Mouse (Mus musculus) layer of hippocampus, postnatal 25 days (tissue): ENCODE data around the gene Fam208b. TPM values are rescaled to one million over a fixed set of nuclear protein-coding genes. Genes with fewer than 3 reads are reported as not detected.

Source experiments
- DNase-seq, 2 experiments: peaks; one replicate each; pipeline ENCODE4 v3.0.0; 2022; ENCODE audit warnings: mixed read lengths in 2 of 2, low spot score in 1 of 2; ENCODE audit errors: extremely low spot score in 1 of 2
- total RNA-seq, 2 experiments: library from RNA; stranded (reverse); gene quantifications; 2 replicates each; pipeline ENCODE4 v1.2.3; 2021

Fam208b gene
- 10 to 100 TPM; 22.3 to 29.4 TPM for total RNA-seq

GRCm38 (mm10) chr13:3610795-3611438 is at the start of gene Fam208b:
Fam208b (minus strand) TSS chr13:3611108.
- DNase-seq = peak; percentile 91 to 92

GRCm38 (mm10) chr13:3659163-3660160 is 48.6 kb upstream of the Fam208b start:
- no peak for DNase-seq

DNA sequence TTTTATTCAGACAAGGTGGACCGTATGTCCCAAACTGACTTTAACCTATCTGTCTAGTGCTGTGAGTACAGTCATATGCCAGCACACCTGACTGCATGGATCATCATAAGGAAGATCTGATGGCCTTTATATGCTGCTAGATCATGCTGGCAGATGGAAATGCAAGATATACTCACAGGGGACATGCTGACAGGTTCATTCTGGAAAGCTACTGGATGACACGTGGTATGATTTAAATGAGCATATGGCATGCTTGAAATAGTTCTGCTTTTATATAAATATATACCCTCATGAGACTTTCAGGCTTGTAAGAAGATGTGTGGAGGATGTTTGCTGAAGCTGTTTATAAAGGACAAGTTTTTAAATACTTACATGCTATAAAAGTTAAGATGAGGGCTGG is 43.5 kb upstream of the Fam208b start:
- DNase-seq = no peak

- DNase-seq = no peak
Observed at GRCm38 (mm10) chr13:3650569-3650968, 39.7 kb upstream of the Fam208b start.

GRCm38 (mm10) chr13:3646566-3646965 is 35.7 kb upstream of the Fam208b start:
- DNase-seq = no peak

DNA sequence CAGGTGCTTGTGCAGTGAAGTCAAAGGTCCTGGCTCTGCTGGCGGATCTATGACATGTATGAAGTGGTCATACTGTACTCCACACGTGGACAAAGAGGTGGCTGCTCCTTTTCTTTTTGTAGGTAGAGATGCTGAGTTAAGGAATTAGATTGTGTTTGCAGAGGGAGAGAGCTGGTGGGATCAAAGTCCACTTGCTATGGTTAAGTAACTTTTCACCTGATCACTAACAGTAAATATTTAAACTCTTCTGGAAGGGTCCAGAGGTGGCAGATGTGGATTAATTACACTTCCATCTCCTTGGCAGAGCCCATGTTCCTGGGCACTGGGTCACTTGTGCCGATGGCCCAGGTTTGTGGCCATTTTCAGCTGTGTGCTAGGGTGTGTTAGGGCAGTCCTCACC is 35.0 kb upstream of the Fam208b start:
- no peak for DNase-seq

DNA sequence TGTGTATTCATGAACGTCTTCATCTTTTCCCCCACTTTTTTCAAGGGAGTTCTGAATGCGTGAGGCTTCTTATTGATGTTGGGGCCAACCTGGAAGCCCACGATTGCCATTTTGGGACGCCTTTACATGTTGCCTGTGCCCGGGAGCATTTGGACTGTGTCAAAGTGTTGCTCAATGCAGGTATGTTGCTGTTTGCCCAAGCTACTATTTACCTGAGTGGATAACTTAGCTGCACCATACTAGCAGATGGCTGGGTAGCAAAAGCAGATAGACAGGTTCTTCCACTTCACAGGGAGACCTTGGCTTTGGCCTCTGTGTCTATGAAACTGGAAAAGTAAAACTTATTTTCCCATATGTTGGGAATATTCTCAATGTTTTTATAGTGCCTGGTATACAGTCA is 34.0 kb upstream of the Fam208b start:
- no peak for DNase-seq

DNA sequence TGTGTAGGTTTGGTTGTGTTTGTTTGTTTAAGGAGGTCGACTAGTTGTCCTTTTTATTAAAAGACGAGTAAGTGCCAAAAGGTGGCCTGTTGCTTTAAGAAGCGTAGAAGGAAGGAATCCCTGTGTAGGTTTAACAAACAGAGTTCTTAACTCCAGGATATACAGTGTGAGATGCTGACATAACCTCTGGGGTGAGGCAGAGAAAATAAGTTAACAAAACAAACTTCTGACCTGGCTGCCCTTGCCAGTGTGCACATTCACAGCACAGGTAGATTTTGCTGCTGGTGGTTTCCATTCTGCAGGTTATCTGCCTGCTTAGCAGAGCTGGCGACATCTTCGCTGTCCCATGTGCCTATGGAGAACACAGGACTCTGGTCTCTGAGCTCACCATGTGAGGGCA is 31.6 kb upstream of the Fam208b start:
- DNase-seq = no peak

- DNase-seq = no peak
Observed at GRCm38 (mm10) chr13:3642049-3642448, 31.1 kb upstream of the Fam208b start.

GRCm38 (mm10) chr13:3636797-3637196 is 25.9 kb upstream of the Fam208b start:
- DNase-seq = no peak

DNA sequence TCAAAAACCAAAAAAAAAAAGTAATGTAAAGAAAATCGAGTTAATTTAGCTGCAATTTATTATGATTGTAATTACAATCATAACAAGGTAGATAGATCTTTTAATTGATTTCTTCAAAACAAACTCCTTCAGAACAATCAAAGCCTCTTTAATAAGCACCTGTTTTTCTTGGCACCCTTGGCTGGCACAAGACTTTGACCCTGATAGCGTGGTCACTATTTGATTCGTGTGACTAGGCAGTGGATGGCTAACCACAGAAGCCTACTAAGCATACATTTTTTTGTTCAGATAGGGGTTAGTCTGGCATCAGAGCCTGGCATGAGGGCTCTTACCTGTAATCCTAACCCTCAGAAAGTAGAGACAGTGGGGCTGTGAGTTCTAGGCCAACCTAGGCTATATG is 24.2 kb upstream of the Fam208b start:
- DNase-seq = no peak

- DNase-seq = peak; percentile 72 to 79
Observed at GRCm38 (mm10) chr13:3633895-3634811, 23.2 kb upstream of the Fam208b start, which contains the start of gene Asb13. Asb13 (plus strand) TSS chr13:3634032.

GRCm38 (mm10) chr13:3633131-3633530 is 22.2 kb upstream of the Fam208b start:
- DNase-seq = no peak

- no peak for DNase-seq
Observed at GRCm38 (mm10) chr13:3632551-3632950, 21.6 kb upstream of the Fam208b start.

DNA sequence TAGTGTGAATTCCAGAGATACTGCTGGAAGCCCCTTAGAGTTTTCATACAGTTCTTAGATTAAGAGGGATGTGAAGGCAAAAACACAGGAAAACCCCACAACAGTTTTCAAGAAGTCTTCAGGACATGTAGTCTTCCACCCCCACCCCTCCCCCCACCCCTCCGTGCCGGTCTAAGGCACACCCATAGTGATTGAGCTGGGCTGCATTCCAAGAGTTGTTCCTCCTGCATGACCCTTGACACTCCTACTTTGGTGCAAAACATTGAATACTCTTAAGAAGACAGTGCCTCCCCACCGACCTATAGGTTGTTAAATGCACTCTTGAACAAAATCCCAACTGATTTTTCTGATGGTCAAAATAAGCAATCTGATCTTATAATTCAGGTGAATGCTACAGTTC is 17.2 kb upstream of the Fam208b start:
- no peak for DNase-seq

DNA sequence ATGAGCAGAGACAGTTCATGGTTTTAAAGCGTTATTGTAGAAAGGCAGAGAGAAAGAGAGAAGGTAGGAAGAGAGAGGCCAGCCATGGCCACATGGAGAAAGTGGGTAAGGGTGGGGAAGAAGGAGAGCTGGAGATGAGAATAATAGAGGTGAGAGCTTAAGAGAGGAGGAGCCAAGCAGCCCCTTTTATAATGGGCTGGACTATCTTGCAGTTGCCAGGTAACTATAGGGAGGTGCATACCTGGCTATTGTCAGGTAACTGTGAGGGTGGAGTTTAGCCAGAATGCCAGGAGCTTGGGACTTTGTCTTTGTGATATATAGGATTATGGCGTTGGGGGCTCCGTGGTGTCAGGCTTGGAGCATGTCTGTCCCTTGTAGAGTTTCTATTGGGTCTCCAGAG is 16.2 kb upstream of the Fam208b start:
- DNase-seq = no peak

DNA sequence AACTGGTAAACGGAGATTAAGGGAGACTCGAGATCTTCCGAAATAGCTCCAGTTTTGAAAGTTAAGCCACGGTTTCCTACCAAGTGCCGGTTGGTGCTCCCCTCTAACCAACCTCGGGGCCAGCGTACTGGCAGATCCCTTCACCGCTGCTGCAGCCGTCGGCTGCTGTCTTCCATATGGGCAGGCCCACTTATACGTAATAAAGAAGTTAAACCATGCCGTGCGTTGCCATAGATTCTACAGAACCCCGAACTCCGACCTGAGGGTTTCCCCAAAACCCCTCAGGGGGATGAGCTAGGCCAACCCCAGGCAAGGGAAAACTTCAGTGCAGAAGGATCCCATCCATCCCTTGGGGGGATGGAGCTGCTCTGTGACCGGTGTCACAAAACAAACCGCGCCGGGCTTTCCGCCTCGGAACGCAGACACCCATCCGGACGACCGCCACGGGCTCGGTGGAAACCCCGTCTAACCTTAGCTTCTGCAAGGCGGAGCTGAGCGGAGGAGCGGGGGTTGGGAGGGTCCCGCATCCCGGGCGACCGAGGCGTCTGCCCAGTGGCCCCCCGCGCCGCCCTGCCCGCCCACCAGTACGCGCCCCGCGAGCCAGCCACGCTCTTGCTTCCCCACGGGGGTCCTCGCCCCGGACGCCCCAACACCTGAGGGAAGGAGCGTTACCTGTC is 652 bp downstream of the Fam208b start:
- peak in 1 of 2 experiments; percentile 9 for DNase-seq

DNA sequence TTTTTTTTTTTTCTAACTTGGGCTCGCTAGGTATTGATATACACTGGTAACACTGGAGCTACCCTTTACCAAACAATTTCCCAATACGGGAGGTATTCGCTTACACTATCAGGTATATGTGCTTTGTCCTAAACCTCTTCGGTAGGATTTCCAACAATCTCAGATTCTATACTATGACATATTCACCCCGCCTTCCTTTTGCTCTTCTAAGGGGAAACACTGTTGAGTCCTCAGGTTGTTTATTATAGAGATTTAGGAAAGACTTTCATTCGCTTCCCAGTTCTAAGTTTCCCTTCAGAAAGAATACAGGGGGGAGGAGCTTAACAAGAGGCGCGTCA is 1.2 kb downstream of the Fam208b start:
- DNase-seq = no peak

DNA sequence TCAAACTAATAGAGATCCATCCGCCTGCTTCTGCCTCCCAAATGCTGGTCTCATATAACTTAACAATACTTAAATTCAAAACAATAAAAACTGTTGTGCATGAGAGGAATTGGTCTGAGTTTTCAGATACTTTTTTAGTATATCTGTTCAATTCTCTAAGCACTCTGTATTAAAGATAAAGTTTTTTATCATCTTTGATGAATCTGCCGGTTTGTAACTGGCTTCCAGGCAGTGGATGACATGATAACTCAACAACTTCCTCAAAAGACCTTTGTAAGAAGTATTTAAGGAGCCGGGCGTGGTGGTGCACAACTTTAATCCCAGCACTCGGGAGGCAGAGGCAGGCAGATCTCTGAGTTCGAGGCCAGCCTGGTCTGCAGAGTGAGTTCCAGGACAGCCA is 14.7 kb downstream of the Fam208b start:
- DNase-seq = no peak

DNA sequence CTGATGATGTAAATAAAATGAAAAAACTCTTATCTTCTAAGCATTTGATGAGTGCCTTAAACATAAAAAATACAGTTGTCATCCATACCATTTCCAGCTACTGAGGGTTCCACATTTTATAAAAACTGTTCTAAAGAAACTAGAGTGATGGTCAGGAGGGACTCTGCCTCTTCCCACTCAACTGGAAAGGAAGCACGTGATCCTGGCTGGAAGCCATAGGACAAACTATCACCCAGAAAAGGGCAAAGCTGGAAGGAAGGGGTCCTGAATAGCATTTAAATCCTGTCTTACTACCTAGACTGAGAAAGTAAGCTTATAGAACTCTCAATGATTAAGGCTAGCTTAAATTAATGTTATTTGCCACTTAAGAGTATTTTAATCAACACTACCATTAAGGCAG is 16.6 kb downstream of the Fam208b start:
- DNase-seq = no peak
